Mouse (Mus musculus) ES-CJ7 (cell line): ENCODE measurements around the gene 4932414N04Rik.
"Not testable (repeated sequence)": the region's sequence is repeated elsewhere in the genome, so short reads cannot be mapped to it uniquely, and the experiment has no call there.

Experiments
- DNase-seq: peaks from one replicate; pipeline ENCODE4 v3.0.0; 2011; ENCODE audit warnings: low read depth, low spot score

The 4932414N04Rik gene

DNA sequence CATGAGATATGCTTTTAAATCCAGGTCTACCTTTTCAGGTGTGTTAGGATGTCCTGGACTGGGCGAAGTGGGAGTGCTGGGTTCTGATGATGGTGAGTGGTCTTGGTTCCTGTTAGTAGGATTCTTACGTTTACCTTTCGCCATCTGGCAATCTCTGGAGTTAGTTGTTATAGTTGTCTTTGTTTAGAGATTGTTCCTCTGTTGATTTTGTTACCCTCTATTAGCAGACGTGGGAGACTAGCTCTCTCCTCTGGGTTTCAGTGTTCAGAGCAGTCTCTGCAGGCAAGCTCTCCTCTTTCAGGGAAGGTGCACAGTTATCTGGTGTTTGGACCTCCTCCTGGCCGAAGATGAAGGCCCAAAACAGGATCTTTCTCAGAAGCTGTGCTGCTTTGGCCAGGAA, at the start of gene 4932414N04Rik:
Gene 4932414N04Rik (plus strand): TSS at position 301 of the 400 bp plus-strand sequence.
- DNase-seq: not testable (repeated sequence)

DNA sequence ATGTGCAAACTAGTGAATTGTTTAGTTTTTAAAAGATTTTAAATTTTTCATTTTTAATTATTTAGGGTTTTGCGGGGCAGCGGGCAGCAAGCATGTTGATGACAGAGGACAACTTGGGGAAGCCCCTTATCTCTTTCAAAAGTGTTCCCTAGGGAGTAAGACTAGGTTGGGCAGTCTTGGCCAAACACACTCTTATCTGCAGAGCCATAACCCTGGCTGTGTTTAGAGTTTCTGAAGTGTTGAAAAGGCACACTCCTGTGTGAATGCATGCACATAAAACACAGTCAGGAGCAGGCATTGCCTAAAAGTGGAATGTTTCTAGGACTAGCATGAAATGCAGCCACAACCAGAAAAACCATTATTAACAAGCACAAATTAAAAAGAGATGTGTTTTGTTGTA, 75.9 kb downstream of the 4932414N04Rik start:
- no peak for DNase-seq

DNA sequence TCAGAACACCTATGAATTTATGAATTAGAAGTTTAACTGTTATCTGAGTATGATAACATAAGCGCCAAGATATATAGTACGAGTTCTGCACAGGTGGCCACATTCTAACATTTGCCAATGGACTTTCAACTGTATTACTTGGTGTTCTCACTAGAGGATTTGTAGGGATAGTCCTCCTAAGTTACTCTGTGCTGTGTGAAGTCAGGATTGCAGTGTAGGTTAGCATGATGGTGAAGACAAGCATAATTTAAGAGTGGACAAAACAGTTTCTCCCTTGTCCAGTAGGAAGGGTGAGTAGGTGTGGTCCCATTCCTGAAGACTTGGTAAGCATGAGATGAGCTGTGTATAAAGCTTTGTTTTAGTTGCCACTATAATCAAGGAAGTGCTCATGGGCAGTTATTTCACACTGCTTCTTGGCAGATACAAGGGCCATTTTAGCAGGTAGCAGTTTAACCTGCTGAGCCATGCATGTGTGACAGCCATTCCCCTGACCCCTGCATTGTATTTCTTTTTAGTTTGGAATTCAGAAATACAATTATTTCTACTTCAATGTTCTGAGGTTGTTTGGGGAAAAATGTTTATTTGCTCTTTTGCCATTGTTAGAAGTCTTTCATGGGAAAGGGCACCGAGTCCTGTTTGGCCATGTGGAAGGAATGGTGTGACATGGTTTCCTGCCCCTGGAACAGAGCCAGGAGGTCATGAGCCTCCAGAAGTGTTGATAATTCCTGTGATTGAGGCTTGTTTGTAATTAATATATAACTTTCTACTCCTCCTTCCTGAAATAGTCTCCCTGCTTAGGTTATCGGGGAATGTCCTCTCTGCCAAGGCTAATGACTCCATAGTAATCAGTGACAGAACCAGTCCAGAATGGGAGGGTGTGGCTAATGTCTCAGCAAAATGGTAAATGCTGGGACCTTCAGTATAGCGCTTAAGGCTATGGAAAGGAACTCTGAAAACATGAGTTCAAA, 83.8 kb downstream of the 4932414N04Rik start:
- no peak for DNase-seq

DNA sequence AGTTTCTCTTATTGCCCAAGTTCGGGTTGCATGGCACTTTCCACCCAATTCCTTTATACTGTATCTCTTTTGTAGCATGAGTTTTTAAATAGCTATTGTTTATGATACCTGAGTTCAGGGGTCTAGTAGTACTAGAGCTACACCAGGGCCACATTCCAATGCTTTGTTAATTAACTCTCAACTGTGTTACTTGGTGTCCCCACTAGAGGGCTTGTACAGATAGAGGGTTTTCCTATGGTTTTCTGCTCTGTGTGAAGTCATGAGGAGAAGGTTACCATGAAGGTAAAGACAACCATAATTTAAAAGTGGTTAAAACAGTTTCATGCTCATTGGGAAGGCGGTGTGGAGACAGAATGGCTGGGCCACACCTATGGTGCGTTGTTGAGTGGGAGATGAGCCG, 88.3 kb downstream of the 4932414N04Rik start:
- peak; percentile 62 for DNase-seq

DNA sequence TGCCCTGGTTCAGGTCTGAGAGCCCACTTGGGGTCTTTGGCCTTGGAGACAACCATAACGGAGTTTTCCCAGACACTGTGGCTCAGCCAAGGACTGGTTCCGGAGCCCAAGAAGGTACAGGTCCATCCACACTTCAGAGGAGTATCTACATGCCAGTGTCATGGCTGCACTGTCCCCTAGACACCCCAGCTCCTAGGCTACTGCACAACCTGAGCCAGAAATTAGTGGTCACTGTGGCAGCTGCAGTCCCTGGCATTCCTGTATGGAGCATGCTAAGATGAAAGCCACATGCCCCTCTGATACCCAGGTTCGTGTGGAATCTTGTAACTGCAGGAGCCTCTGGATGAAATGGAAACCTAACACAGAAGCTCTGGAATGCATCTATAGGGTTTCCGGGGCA, 99.9 kb downstream of the 4932414N04Rik start:
- DNase-seq: no peak

DNA sequence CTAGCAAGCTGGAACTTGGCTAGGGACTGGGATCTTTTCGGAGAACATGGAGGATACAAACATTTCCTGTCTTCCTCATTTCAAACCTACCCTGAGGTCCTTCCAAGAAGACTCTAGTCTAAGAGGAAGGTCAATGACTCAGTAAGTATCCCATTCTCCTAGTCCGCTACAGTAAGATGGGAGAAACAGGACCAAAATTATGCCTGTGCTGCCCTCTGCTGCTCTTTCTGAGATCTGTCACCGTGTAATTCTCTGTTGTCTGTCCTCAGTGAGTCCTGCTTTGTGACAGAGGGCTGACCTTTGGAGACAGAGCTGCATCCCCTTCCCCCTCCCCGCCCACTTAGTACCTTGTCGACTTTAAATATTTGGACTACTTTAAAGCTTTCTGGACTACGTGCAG, 100.5 kb downstream of the 4932414N04Rik start:
- peak; percentile 64 for DNase-seq

DNA sequence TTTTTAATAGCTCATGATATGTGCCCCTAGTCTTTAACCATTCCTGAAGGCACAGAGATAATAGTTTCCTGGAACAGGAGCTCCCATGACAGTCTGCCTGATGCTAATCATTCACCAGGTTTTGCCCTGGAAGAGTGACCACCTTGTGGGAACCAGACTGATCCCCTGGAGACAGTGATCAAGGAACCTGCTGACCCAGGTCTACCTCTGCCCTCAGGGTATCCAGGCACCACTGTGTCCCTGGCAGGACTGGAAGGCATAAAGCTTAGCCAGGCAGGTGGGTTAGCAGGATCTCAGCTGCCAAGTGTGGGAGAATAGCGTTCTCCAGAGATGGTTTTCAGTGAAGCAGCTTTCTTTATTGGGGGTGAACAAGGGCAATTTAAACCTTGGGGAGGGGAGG, 109.1 kb downstream of the 4932414N04Rik start:
- no peak for DNase-seq

DNA sequence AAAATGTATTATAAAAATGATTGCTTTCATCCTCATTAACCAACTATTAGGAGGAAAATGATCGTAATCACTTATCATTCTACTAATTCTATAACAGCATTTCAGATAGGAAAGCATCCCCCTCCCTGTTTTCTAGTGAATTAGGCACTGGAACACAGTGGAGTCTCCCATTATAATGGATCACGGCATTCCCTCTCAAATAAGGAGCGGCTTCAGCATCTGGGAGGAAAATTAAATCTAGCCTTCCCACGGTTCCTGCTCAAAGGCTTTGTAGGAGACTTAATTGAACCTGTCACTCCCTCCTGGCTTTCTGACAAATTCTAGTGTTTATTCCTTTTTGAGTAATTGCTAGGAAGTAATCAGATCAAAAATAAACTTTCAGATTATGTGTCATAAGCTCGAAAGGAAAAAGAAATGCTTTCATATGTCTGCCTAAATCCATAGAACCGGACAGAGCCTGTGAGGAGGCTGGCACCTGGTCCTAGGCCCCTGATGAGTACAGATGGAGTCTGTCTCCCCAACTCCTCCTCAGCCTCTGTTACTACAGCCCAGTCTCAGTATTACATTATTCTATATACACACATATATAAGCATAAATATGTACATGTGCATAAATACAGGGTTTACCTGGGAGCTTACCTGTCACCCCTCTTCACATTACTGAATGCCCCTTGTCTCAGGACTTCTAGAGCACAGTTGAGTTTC, 111.1 kb downstream of the 4932414N04Rik start:
- no peak for DNase-seq

DNA sequence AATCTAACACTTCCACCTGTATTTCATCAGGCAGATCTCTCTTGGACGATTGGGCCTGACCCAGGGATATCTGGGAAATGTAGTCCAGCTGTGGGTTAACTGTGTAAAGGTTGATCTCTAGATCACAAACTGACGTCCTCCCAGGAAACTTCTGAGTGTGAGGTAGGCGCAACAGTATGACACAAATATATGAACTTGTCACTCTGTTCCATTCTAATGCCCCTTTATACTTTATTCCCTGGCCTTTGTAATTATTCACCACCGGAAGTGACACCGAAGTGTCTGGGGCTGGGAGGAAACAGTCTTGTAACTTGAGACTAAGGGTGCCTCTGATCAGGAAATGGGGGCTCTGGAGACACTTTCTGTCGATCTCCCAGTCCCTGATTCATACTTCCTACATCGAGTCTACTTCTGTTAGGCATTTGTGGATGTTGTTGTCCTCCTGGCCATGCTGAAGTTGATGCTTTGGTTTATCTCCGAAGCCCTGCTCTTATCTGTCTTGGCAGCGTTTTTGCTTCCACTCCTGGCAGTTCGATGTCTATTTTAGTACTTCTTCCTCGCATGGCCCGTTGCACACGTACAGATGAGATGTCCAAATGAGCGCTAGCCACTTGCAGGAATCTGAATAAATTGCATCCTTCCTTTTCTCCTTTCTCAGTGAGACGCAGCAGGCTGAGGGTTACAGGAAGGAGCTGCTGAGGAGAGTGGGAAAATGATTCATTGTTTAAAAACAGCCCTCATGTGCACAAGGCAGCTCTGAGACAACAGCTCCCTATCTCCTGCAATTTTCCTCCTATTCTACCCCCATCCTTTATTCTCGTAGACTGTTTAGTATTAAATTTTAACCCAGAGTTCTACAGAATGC, 126.2 kb downstream of the 4932414N04Rik start:
- no peak for DNase-seq

DNA sequence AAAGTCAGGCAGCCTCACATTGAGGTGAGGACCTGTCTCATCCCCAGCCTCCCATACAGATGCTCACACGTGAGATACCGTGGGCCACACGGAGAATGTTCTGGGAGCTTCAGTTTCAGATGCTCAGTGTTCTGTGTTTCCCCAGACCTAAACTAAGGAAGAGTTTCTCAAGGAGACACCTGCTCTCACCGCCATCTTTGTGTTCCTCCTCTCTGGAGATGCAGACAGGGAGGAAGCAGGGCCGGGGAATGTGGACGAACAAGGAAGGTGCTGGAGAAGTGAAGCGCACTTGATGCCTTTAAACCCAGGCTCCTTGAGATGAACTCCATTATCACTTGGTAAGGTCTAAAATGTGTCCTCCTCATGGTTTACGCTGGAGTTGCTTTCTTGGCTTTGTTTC, 127.4 kb downstream of the 4932414N04Rik start:
- not testable (repeated sequence) for DNase-seq

DNA sequence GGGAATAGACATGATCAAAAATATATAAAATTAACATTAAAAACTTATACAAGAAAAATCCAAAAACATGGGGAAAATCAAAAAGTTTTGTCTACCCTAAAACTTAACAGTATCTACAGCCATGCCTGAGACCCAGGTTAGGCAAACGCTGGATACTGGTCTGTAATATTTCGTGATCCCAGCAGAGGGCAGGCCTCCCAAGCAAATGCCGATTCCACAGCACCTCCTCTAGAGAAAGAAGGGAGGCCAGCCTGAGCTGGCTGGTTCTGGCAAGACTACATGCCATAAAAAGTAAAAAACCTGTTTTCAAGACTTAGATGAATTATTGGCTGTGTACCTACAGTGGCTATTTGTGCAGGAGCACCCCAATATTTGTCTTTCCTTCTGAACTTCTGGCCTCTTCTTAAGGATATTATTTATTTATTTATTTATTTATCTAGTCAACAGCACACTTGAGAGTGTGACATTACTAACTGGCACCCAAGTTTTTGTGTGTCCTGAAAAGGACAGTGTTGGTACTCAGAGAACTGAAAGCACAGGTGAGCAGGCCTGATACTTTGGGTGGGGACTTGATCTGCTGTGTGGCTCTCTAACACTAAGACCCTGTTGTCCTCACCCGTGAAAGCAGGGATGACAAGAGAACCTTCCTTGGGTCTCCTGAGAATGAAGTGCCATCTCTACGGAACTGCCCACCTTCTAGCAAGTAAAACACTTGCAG, 128.6 kb downstream of the 4932414N04Rik start:
- peak; percentile 72 for DNase-seq

DNA sequence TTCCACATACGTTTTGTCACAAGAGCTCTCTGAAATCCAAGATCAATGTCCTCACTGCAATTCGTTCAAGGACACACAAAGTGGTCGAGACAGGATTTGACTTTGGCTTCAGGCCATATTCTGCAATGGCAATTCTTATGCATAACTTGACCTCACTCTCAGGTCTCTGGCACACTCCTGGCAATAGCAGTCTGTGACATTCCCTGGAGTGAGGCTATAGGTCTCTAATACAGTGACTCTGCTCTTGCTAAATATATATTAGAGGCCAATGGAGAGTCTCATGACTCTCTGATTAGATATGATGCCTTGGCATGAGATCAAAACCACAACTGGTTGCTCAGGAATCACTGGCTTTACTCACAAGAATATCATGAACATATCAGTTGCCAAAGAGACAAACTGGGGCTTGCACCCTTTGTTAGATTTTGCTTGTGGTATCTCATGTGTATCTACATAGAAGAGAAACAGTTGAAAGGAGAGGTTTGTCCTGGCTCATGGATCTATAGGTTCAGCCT, 130.9 kb downstream of the 4932414N04Rik start:
- DNase-seq: no peak

DNA sequence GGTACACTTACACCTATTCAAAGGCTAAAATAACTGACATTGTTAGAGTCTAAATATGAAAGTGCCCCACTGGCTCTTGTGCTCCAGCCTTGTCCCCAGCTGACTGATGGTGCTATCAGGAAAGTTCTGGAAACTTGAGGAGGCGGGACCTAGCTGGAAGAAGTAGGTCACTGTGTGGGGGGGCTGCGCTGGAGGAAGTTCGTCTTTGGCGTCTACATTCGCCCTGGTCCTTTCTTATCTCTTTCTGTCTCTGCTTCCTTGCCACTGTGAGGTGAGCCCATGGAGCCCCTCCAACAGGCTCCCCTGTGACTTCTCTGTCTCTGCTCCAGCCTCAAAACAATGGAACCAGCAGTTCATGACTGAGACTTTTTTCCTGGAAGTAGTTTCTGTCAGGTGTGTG, 136.0 kb downstream of the 4932414N04Rik start:
- DNase-seq: no peak

DNA sequence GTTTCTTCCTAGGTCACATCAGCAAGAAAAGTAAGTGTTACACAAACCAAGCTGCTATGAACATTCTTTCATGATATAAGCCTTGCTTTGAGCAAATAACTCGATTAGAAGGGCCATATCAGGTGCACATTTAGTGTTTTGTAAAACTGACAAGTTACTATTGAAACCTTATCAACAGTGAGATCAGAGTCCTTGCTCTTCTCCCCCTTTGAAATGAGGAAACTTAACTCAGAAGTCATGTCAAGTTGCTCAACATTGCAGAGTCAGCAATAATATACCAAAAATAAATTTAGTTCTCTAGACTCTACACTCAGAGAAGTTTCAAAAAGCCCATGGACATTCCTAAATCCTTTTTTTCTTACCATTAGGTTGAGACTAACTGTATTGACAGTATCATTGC, 137.2 kb downstream of the 4932414N04Rik start:
- DNase-seq: no peak

DNA sequence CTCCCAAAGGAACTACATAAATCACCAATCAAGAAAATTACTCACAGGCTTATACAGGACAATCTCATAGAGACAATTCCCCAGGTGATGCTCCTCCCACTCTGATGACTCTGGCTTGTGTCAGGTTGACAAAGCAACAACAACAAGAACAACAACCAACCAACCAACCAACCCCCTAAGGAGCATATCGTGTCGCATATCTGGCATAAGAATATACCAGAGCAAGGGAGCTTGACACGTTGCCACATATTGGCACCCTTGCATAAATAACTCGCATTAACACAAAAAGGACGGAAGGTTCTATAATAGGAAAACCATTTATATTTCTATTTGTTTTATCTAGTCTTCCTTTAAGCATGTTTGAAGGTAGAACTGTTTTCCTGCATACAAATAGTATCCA, 137.9 kb downstream of the 4932414N04Rik start:
- DNase-seq: no peak

DNA sequence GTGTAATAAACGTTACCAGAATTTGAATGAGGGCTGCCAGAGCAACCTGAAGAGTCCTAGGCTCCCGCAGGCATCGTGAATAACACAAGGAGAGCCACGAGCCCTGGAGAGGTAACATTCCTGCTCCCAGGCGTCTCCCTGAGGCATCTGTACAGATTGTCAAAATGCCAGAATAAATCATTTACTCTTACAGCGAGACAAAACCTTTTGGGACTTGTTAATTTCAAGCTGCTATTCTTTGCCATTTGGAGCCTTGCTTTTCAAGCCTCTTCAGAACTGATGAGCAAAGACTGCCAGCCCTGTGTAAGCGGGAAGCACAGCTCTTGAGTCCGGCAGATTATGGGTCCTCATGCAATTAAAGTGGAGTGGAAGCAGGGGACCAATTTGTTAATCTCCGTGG, 138.3 kb downstream of the 4932414N04Rik start:
- DNase-seq: no peak

DNA sequence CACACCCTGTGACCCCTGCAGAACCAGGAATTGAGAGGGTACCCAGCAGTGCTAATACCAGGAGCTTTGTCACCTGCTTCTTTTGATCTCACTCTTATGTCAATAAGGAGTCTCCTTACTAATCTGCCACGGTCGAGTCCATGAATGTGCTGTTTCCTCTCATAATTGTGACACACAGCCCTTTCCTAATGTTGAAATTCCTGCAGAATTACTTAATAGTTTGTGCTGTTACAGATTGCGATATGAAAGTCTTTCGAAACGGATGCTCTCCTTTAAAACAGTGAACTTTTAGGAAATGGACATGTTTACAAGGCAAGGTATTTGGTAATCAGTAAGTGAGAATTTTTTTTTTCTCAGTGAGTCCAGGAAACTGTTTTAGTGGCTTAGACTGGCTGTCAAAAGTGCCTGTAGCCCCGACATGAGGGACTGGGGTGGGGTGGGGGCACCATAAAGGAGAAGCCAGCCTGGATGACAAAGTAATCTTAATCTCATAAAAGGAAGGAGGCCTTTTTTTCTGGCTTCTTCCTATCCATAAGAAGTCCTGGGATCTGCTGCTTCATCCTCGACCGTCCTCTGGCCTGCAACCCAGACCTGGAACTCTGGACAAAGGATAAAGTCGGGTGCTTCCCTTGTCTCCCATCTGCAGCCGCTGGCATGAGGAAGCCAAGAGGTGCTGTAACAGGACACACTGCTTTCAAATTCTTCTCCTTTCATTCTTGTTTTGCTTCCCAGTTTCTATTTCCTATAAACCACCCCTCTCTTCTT, 139.9 kb downstream of the 4932414N04Rik start:
- no peak for DNase-seq

DNA sequence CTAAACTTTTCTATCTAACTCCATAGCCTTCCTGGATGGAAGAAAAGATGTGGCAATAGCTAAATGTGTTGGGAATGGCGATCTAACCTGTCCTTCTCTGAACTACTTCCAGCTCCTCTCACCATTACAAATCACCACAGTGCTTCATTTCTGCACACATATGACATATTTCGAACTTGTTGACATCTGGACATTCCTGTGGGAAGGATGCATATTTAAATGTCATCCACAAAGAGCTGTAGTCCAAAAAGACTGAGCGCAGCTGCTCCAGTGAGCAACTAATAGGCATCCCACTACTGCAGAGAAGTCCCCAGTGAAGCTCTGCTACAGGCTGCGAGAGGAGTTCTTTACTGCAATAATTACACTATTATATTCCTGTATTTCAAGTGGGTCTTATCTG, 140.8 kb downstream of the 4932414N04Rik start:
- no peak for DNase-seq
